Mouse (Mus musculus) limb, embryonic 10.5 days (tissue): ENCODE measurements around the gene Mrgprf. TPM values are rescaled to one million over a fixed set of nuclear protein-coding genes. Genes with fewer than 3 reads are reported as not detected.

Experiments
- DNase-seq: peaks from one replicate; pipeline ENCODE4 v3.0.0-alpha.2; 2017; ENCODE audit warnings: low spot score
- H3K27ac ChIP-seq: fragments of 300-500 bp; sonication (generic); 2 replicates; pipeline ENCODE4 v1.5.1; 2016; ENCODE audit warnings: mild to moderate bottlenecking
- H3K27me3 ChIP-seq: fragments of 300-500 bp; sonication (generic); 2 replicates; pipeline ENCODE4 v1.6.1; 2016; ENCODE audit warnings: low read depth, mild to moderate bottlenecking; ENCODE audit not compliant: poor library complexity, severe bottlenecking
- H3K36me3 ChIP-seq: fragments of 300-500 bp; sonication (generic); 2 replicates; pipeline ENCODE4 v1.6.1; 2016; ENCODE audit warnings: mild to moderate bottlenecking, moderate library complexity
- H3K4me1 ChIP-seq: fragments of 300-500 bp; sonication (generic); 2 replicates; pipeline ENCODE4 v1.6.1; 2016
- H3K4me3 ChIP-seq: fragments of 300-500 bp; sonication (generic); 2 replicates; pipeline ENCODE4 v1.5.1; 2016; ENCODE audit warnings: mild to moderate bottlenecking, moderate library complexity
- H3K9me3 ChIP-seq: fragments of 300-500 bp; sonication (generic); replicated peaks from 2 replicates; pipeline ENCODE4 v1.6.1; 2016; ENCODE audit warnings: mild to moderate bottlenecking
- WGBS: fragments of 180-500 bp; shearing (Covaris S2); methylation state at CpG from one replicate; pipeline ENCODE4 v1.1.7; 2016; 5-methylcytosine and 5-hydroxymethylcytosine counted together
- polyA plus RNA-seq: library from polyadenylated mRNA; unstranded; fragments of >200 nt; fragmentation: Nextera tagmentation; extraction: Ambion mirVana; gene quantifications from 2 replicates; pipeline ENCODE4 v1.2.1, GENCODE M21; 2016

Gene Mrgprf
- polyA plus RNA-seq, 1 experiment from 2014 or later: 0.09 TPM

- DNase-seq: no peak
These were observed 16.3 kb upstream of the Mrgprf start for GRCm38 (mm10) chr7:145284293-145284692.

GRCm38 (mm10) chr7:145285476-145285875, 15.2 kb upstream of the Mrgprf start:
- H3K36me3 ChIP-seq: peaks cover under 1% of the 10 kb centered on the region; the same call in 1 of the 2 replicates
- H3K27me3 ChIP-seq: no peaks in the 10 kb centered on the region
- H3K4me1 ChIP-seq: peaks cover 29% of the 10 kb centered on the region
- H3K9me3 ChIP-seq: no peaks in the 10 kb centered on the region
- no peak for DNase-seq
- no peak overlapping the region for H3K4me3 ChIP-seq
- 86% methylated on average over 4 of the region's 4 CpGs for WGBS
- no peak overlapping the region for H3K27ac ChIP-seq

More at GRCm38 (mm10) chr7:145284293-145284692, 16.3 kb upstream of the Mrgprf start:
- Histone ChIP-seq H3K4me3 (peak overlapping the region; percentile 58), H3K27me3 (no peaks in the 10 kb centered on the region), H3K9me3 (no peaks in the 10 kb centered on the region), H3K36me3 (peaks cover 12% of the 10 kb centered on the region), H3K27ac (0 out of 2 replicates have a peak overlapping the region, but pooled peaks have one; percentile 27), H3K4me1 (peaks cover 26% of the 10 kb centered on the region)
- 63% methylated on average over 3 of the region's 3 CpGs for WGBS

GRCm38 (mm10) chr7:145287410-145287809, 13.2 kb upstream of the Mrgprf start:
- no peaks in the 10 kb centered on the region for H3K27me3 ChIP-seq
- no peaks in the 10 kb centered on the region for H3K36me3 ChIP-seq
- 84% methylated on average over 6 of the region's 6 CpGs for WGBS
- no peaks in the 10 kb centered on the region for H3K9me3 ChIP-seq
- H3K4me1 ChIP-seq: peaks cover 20% of the 10 kb centered on the region
- H3K4me3 ChIP-seq: no peak overlapping the region
- no peak for DNase-seq
- no peak overlapping the region for H3K27ac ChIP-seq

- Histone ChIP-seq H3K9me3 (no peaks in the 10 kb centered on the region), H3K4me1 (peaks cover 6% of the 10 kb centered on the region; the same call in 1 of the 2 replicates), H3K36me3 (no peaks in the 10 kb centered on the region), H3K4me3 (no peak overlapping the region), H3K27me3 (no peaks in the 10 kb centered on the region), H3K27ac (0 out of 2 replicates have a peak overlapping the region, but pooled peaks have one; percentile 14)
- DNase-seq: peak; percentile 54
- 24% methylated on average over 5 of the region's 5 CpGs for whole genome bisulfite sequencing
These were observed 11.3 kb upstream of the Mrgprf start for GRCm38 (mm10) chr7:145289302-145289701.

- Histone ChIP-seq H3K36me3 (no peaks in the 10 kb centered on the region), H3K4me1 (peaks cover 5% of the 10 kb centered on the region; the same call in 1 of the 2 replicates), H3K27me3 (no peaks in the 10 kb centered on the region), H3K9me3 (no peaks in the 10 kb centered on the region), H3K27ac (no peak overlapping the region), H3K4me3 (no peak overlapping the region)
- 90% methylated on average over 2 of the region's 2 CpGs for WGBS
- no peak for DNase-seq
These were observed 8.8 kb upstream of the Mrgprf start for GRCm38 (mm10) chr7:145291847-145292246.

GRCm38 (mm10) chr7:145292726-145293125, 7.9 kb upstream of the Mrgprf start:
- Histone ChIP-seq H3K27me3 (no peaks in the 10 kb centered on the region), H3K4me3 (no peak overlapping the region), H3K4me1 (peaks cover 5% of the 10 kb centered on the region; the same call in 1 of the 2 replicates), H3K27ac (no peak overlapping the region), H3K36me3 (no peaks in the 10 kb centered on the region), H3K9me3 (no peaks in the 10 kb centered on the region)
- 64% methylated on average over 2 of the region's 2 CpGs for WGBS
- DNase-seq: no peak

- H3K9me3 ChIP-seq: no peaks in the 10 kb centered on the region
- no peaks in the 10 kb centered on the region for H3K27me3 ChIP-seq
- WGBS: 41% methylated on average over 6 of the region's 6 CpGs
- H3K36me3 ChIP-seq: no peaks in the 10 kb centered on the region
- no peak overlapping the region for H3K27ac ChIP-seq
- no peak for DNase-seq
- H3K4me3 ChIP-seq: no peak overlapping the region
- H3K4me1 ChIP-seq: peaks cover 5% of the 10 kb centered on the region; the same call in 1 of the 2 replicates
These were observed 6.8 kb upstream of the Mrgprf start for GRCm38 (mm10) chr7:145293859-145294258.

GRCm38 (mm10) chr7:145298666-145299490, 1.8 kb upstream of the Mrgprf start:
- 0 out of 2 replicates have a peak, but pooled peaks cover 4% of the 10 kb centered on the region for H3K27me3 ChIP-seq
- no peak for DNase-seq
- H3K9me3 ChIP-seq: no peaks in the 10 kb centered on the region
- 65% methylated on average over 3 of the region's 3 CpGs for WGBS
- no peak overlapping the region for H3K4me3 ChIP-seq
- no peaks in the 10 kb centered on the region for H3K36me3 ChIP-seq
- H3K27ac ChIP-seq: no peak overlapping the region
- peaks cover 38% of the 10 kb centered on the region for H3K4me1 ChIP-seq

- Histone ChIP-seq H3K27me3 (0 out of 2 replicates have a peak, but pooled peaks cover 4% of the 10 kb centered on the region), H3K4me1 (peaks cover 38% of the 10 kb centered on the region), H3K9me3 (no peaks in the 10 kb centered on the region), H3K27ac (no peak overlapping the region), H3K4me3 (no peak overlapping the region), H3K36me3 (no peaks in the 10 kb centered on the region)
- no peak for DNase-seq
- WGBS: 72% methylated on average over 7 of the region's 7 CpGs
These were observed 887 bp upstream of the Mrgprf start for GRCm38 (mm10) chr7:145299562-145300320.

GRCm38 (mm10) chr7:145301008-145301340, 346 bp downstream of the Mrgprf start:
- no peak overlapping the region for H3K4me3 ChIP-seq
- no peak for DNase-seq
- H3K36me3 ChIP-seq: no peaks in the 10 kb centered on the region
- 0 out of 2 replicates have a peak, but pooled peaks cover 4% of the 10 kb centered on the region for H3K27me3 ChIP-seq
- H3K4me1 ChIP-seq: peaks cover 38% of the 10 kb centered on the region
- H3K27ac ChIP-seq: no peak overlapping the region; the same call in 1 of the 2 replicates
- no peaks in the 10 kb centered on the region for H3K9me3 ChIP-seq

- Histone ChIP-seq H3K27me3 (0 out of 2 replicates have a peak, but pooled peaks cover 4% of the 10 kb centered on the region), H3K4me3 (no peak overlapping the region), H3K9me3 (no peaks in the 10 kb centered on the region), H3K36me3 (no peaks in the 10 kb centered on the region), H3K4me1 (peaks cover 38% of the 10 kb centered on the region), H3K27ac (0 out of 2 replicates have a peak overlapping the region, but pooled peaks have one; percentile 82)
- no peak for DNase-seq
- 92% methylated on average over 6 of the region's 6 CpGs for WGBS
These were observed 845 bp downstream of the Mrgprf start for GRCm38 (mm10) chr7:145301341-145302005.

GRCm38 (mm10) chr7:145302488-145303285, 2.1 kb downstream of the Mrgprf start:
- 0 out of 2 replicates have a peak, but pooled peaks cover 4% of the 10 kb centered on the region for H3K27me3 ChIP-seq
- 7% methylated on average over 20 of the region's 20 CpGs for WGBS
- no peaks in the 10 kb centered on the region for H3K36me3 ChIP-seq
- H3K27ac ChIP-seq: peak overlapping the region; percentile 82
- H3K9me3 ChIP-seq: no peaks in the 10 kb centered on the region
- H3K4me1 ChIP-seq: peaks cover 41% of the 10 kb centered on the region
- peak; percentile 88 for DNase-seq
- H3K4me3 ChIP-seq: peak overlapping the region; percentile 44
